Mouse (Mus musculus): Measurements from ENCODE around the gene Ethe1. TPM values are rescaled to one million over a fixed set of nuclear protein-coding genes. Genes with fewer than 3 reads are reported as not detected.

Gene Ethe1
- polyA plus RNA-seq, 1 experiment from 2014 or later: 25.4 TPM

GRCm38 (mm10) chr7:24619671-24620397 lies 32.5 kb downstream of the Ethe1 start:
- 54% methylated on average over 13 of the region's 13 CpGs for WGBS
- Histone ChIP-seq H3K27me3 (replicated peaks) (no peaks in the 10 kb centered on the region), H3K4me3 (no peak overlapping the region), H3K9ac (no peak overlapping the region), H3K9me3 (no peaks in the 10 kb centered on the region), H3K4me2 (no peak overlapping the region), H3K27ac (no peak overlapping the region), H3K4me1 (no peaks in the 10 kb centered on the region), H3K36me3 (replicated peaks) (no peaks in the 10 kb centered on the region)
- no peak for ATAC-seq (replicated peaks)

GRCm38 (mm10) chr7:24621193-24621592 lies 33.9 kb downstream of the Ethe1 start:
- no peaks in the 10 kb centered on the region for H3K36me3 ChIP-seq (replicated peaks)
- no peak overlapping the region for H3K4me2 ChIP-seq
- no peak overlapping the region for H3K4me3 ChIP-seq
- no peaks in the 10 kb centered on the region for H3K4me1 ChIP-seq
- WGBS: 87% methylated on average over 3 of the region's 3 CpGs
- no peaks in the 10 kb centered on the region for H3K27me3 ChIP-seq (replicated peaks)
- no peak overlapping the region for H3K27ac ChIP-seq
- no peak overlapping the region for H3K9ac ChIP-seq
- no peak for ATAC-seq (replicated peaks)
- H3K9me3 ChIP-seq: no peaks in the 10 kb centered on the region

GRCm38 (mm10) chr7:24622967-24623366 lies 35.6 kb downstream of the Ethe1 start:
- WGBS: 84% methylated on average over 6 of the region's 6 CpGs
- Histone ChIP-seq H3K9ac (no peak overlapping the region), H3K27me3 (replicated peaks) (no peaks in the 10 kb centered on the region), H3K4me2 (no peak overlapping the region), H3K36me3 (replicated peaks) (no peaks in the 10 kb centered on the region), H3K9me3 (no peaks in the 10 kb centered on the region), H3K4me1 (no peaks in the 10 kb centered on the region), H3K4me3 (no peak overlapping the region), H3K27ac (no peak overlapping the region)
- ATAC-seq (replicated peaks): no peak

GRCm38 (mm10) chr7:24628685-24629610 lies 41.6 kb downstream of the Ethe1 start:
- WGBS: 9% methylated on average over 31 of the region's 33 CpGs
- Histone ChIP-seq H3K27me3 (replicated peaks) (no peaks in the 10 kb centered on the region), H3K4me3 (peak overlapping the region; percentile 30)

GRCm38 (mm10) chr7:24629672-24630071 lies 42.3 kb downstream of the Ethe1 start:
- Histone ChIP-seq H3K4me2 (no peak overlapping the region), H3K4me3 (no peak overlapping the region), H3K4me1 (peaks cover 6% of the 10 kb centered on the region; the same call in 1 of the 2 replicates), H3K36me3 (replicated peaks) (no peaks in the 10 kb centered on the region), H3K9ac (no peak overlapping the region), H3K27ac (no peak overlapping the region), H3K9me3 (no peaks in the 10 kb centered on the region), H3K27me3 (replicated peaks) (no peaks in the 10 kb centered on the region)
- no peak for ATAC-seq (replicated peaks)
- 69% methylated on average over 4 of the region's 4 CpGs for WGBS

More at GRCm38 (mm10) chr7:24628685-24629610, 41.6 kb downstream of the Ethe1 start:
- Histone ChIP-seq H3K9ac (peak overlapping the region; percentile 37; the same call in 1 of the 2 replicates), H3K4me2 (peak overlapping the region; percentile 53), H3K27ac (no peak overlapping the region), H3K36me3 (replicated peaks) (no peaks in the 10 kb centered on the region), H3K9me3 (no peaks in the 10 kb centered on the region), H3K4me1 (peaks cover 6% of the 10 kb centered on the region; the same call in 1 of the 2 replicates)
- peak; percentile 61 for ATAC-seq (replicated peaks)

GRCm38 (mm10) chr7:24630116-24630880 lies 43.0 kb downstream of the Ethe1 start:
- H3K9me3 ChIP-seq: no peaks in the 10 kb centered on the region
- ATAC-seq (replicated peaks): no peak
- WGBS: 69% methylated on average over 10 of the region's 10 CpGs

GRCm38 (mm10) chr7:24636264-24636663 lies 48.9 kb downstream of the Ethe1 start, which contains the start of gene Lypd3:
Lypd3 (plus strand) TSS chr7:24636550.
- Histone ChIP-seq H3K4me3 (peak within 1 kb of the TSS; percentile 17; the same call in 1 of the 2 replicates), H3K27me3 (replicated peaks) (peaks cover 48% of the 10 kb centered on the region), H3K9me3 (no peaks in the 10 kb centered on the region), H3K9ac (no peak within 1 kb of the TSS), H3K36me3 (replicated peaks) (no peaks in the 10 kb centered on the region), H3K4me1 (peaks cover 17% of the 10 kb centered on the region), H3K27ac (no peak within 1 kb of the TSS), H3K4me2 (peak within 1 kb of the TSS; percentile 84)
- ATAC-seq (replicated peaks): no peak
- 16% methylated on average over 15 of the region's 15 CpGs for WGBS

More at GRCm38 (mm10) chr7:24630116-24630880, 43.0 kb downstream of the Ethe1 start:
- Histone ChIP-seq H3K9ac (no peak overlapping the region), H3K4me1 (peaks cover 6% of the 10 kb centered on the region; the same call in 1 of the 2 replicates), H3K27me3 (replicated peaks) (no peaks in the 10 kb centered on the region), H3K36me3 (replicated peaks) (no peaks in the 10 kb centered on the region), H3K4me3 (no peak overlapping the region), H3K4me2 (no peak overlapping the region), H3K27ac (no peak overlapping the region)

- Histone ChIP-seq H3K27ac (no peak overlapping the region), H3K9ac (no peak overlapping the region), H3K27me3 (replicated peaks) (peaks cover 48% of the 10 kb centered on the region), H3K4me2 (peak overlapping the region; percentile 84), H3K4me1 (peaks cover 17% of the 10 kb centered on the region), H3K9me3 (no peaks in the 10 kb centered on the region), H3K4me3 (peak overlapping the region; percentile 17; the same call in 1 of the 2 replicates), H3K36me3 (replicated peaks) (no peaks in the 10 kb centered on the region)
- ATAC-seq (replicated peaks): 0 out of 2 replicates have a peak, but pooled peaks have one; percentile 34
- under 1% methylated on average over 18 of the region's 18 CpGs for WGBS
These were observed 49.7 kb downstream of the Ethe1 start for GRCm38 (mm10) chr7:24637046-24637445.

GRCm38 (mm10) chr7:24638026-24638856 lies 50.9 kb downstream of the Ethe1 start:
- H3K27ac ChIP-seq: no peak overlapping the region
- peaks cover 48% of the 10 kb centered on the region for H3K27me3 ChIP-seq (replicated peaks)
- H3K4me3 ChIP-seq: peak overlapping the region; percentile 42
- peak overlapping the region; percentile 84 for H3K4me2 ChIP-seq
- peak; percentile 51; the same call in 1 of the 2 replicates for ATAC-seq (replicated peaks)
- WGBS: 3% methylated on average over 35 of the region's 35 CpGs
- H3K4me1 ChIP-seq: peaks cover 17% of the 10 kb centered on the region
- peak overlapping the region; percentile 35 for H3K9ac ChIP-seq
- no peaks in the 10 kb centered on the region for H3K9me3 ChIP-seq
- H3K36me3 ChIP-seq (replicated peaks): no peaks in the 10 kb centered on the region

- no peak for ATAC-seq (replicated peaks)
- Histone ChIP-seq H3K27ac (no peak overlapping the region), H3K9me3 (no peaks in the 10 kb centered on the region), H3K36me3 (replicated peaks) (no peaks in the 10 kb centered on the region), H3K4me3 (no peak overlapping the region), H3K4me1 (peaks cover 17% of the 10 kb centered on the region), H3K4me2 (no peak overlapping the region), H3K27me3 (replicated peaks) (peaks cover 48% of the 10 kb centered on the region), H3K9ac (no peak overlapping the region)
- WGBS: 59% methylated on average over 13 of the region's 13 CpGs
These were observed 53.1 kb downstream of the Ethe1 start for GRCm38 (mm10) chr7:24640450-24640849.

- WGBS: 13% methylated on average over 9 of the region's 9 CpGs
- Histone ChIP-seq H3K27ac (no peak overlapping the region), H3K4me3 (no peak overlapping the region), H3K4me1 (peaks cover 10% of the 10 kb centered on the region), H3K36me3 (replicated peaks) (no peaks in the 10 kb centered on the region), H3K27me3 (replicated peaks) (peaks cover 31% of the 10 kb centered on the region), H3K4me2 (no peak overlapping the region), H3K9ac (no peak overlapping the region), H3K9me3 (no peaks in the 10 kb centered on the region)
- ATAC-seq (replicated peaks): no peak
These were observed 55.1 kb downstream of the Ethe1 start for GRCm38 (mm10) chr7:24642491-24642890.
